Mouse (Mus musculus): ENCODE measurements around the gene Suv39h1.
A peak's percentile ranks its signal among the peaks of the same experiment; 100 is the strongest.

Gene Suv39h1

DNA sequence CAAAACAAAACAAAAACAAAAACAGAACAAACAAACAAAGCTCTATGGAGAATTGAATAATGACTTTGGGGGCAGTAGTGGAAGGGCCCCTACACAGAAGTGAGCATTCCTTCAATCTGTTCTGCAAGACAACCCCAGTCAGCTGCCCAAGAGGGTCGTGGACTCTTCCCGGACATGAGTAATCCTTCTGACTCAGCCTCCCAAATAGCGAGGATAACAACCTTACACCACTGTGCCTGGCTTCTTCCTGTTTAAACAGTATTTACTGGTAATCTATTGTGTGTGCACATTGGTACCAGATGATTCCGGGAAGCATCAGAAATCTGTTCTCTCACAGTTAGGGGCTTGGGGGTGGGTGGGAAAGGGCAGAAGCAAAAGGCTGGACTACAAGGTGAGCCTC is 47.7 kb downstream of the Suv39h1 start:
- no peak for DNase-seq (ENCODE audit: low spot score)

- no peak for DNase-seq (ENCODE audit: low spot score)
Observed at GRCm38 (mm10) chrX:8024795-8025194, 49.8 kb downstream of the Suv39h1 start.

DNA sequence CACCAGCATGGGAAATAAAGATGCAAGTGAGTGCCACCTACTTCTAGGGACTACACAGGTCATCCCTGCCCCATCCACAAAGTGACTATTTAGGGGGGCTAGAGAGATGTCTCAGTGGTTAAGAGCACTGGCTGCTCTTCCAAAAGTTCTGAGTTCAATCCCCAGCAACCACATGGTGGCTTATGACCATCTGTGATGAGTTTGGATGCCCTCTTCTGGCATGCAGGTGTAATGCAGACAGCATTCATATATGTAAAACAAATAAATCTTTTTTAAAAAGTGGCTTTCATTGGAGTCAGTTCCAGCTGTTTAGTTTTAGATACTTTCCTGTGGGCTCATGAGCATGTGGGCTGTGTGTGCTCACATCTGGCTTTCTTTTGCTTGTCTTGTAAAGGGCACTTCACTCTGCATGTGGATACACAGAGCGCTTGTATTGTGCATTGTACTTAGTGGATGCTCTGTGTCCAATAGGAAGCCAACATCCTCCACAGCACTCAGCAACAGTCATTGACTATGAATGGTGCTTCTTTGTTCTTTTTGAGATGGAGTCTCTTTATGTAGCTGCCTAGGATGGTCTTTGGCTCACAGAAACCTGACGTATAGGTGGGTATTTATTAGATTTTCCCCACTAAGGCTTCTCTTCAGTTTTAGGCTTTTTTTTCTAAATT is 54.3 kb downstream of the Suv39h1 start:
- DNase-seq (ENCODE audit: low spot score): no peak

DNA sequence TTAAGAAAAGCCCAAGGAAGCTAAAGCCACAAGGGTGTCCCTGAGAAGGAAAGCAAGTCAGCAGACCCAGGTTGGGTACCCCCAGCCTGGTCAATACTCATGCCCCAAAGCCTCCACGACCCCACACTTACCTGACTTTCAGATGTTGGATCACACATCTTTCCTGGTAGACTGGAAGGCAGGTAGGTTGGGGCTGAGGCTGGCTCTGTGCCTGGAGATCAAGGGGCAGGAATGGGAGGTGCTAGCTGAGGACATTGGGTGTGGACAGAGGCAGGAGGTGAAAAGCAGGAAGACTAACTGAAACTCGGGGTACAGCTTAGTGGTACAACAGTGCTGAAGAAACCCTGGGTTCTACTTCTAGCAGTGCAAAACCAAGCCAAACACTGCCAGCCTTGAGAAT is 56.3 kb downstream of the Suv39h1 start, which contains the start of gene Glod5:
Glod5 (minus strand) TSS at position 207 of the 400 bp plus-strand sequence.
- no peak for DNase-seq (ENCODE audit: low spot score)

DNA sequence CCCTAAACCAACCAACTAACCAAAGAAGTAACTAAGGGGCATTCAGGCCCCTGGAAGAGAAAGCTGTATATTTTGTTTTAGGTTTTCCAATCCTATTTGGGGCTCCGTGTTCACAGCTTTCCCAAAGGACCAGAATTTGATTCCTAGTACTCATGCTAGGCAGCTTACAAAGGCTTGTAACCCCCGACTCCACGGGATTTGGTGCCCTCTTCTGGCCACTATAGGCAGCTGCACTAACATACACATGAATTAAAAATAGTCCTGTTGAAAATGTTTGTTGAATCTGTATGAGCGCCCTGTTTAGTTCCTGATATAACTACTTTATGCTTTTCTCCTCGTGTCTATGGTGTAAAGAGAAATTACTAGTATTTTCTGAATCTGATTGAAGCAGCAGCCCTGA is 57.4 kb downstream of the Suv39h1 start:
- DNase-seq (ENCODE audit: low spot score): peak; percentile 65

GRCm38 (mm10) chrX:8015675-8016074 is 58.9 kb downstream of the Suv39h1 start:
- peak; percentile 14 for DNase-seq (ENCODE audit: low spot score)

- no peak for DNase-seq (ENCODE audit: low spot score)
Observed at GRCm38 (mm10) chrX:8013569-8014314, 60.8 kb downstream of the Suv39h1 start.

- DNase-seq (ENCODE audit: low spot score): no peak
Observed at GRCm38 (mm10) chrX:8013157-8013556, 61.4 kb downstream of the Suv39h1 start.
